Mouse (Mus musculus) urinary bladder, adult 2 months (tissue): ENCODE data around the gene Macrod2. TPM values are rescaled to one million over a fixed set of nuclear protein-coding genes. Genes with fewer than 3 reads are reported as not detected.
"Not testable (repeated sequence)": the region's sequence is repeated elsewhere in the genome, so short reads cannot be mapped to it uniquely, and the experiment has no call there.

Experiments
- DNase-seq: peaks from one replicate; pipeline ENCODE4 v3.0.0; 2022; ENCODE audit warnings: low spot score
- polyA plus RNA-seq: library from polyadenylated mRNA; depleted of rRNA; stranded (reverse); fragments of >200 nt; gene quantifications from 2 replicates; pipeline ENCODE4 v1.2.3, GENCODE M21; 2012

The Macrod2 gene
- polyA plus RNA-seq, 1 experiment = 3.5 TPM

DNA sequence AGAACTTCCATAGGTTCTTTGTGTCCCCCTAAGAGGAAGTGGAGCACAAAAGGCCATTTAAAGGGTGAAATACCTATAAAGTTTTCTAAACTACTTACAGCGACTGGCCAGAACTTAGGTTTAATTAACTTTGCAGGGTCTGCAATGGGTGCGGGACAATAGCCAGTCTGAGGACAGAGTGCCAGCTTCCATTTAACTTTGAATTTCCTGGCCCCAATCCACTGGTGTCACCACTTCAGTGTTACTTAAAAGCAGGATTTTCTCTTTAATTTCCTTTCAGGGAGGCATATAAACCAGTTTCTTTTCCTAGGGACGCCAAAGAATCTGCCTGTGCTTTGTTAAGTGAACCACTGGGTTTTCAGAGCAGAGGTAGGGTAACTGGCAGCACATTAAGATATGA, 303.5 kb downstream of the Macrod2 start:
- no peak for DNase-seq

DNA sequence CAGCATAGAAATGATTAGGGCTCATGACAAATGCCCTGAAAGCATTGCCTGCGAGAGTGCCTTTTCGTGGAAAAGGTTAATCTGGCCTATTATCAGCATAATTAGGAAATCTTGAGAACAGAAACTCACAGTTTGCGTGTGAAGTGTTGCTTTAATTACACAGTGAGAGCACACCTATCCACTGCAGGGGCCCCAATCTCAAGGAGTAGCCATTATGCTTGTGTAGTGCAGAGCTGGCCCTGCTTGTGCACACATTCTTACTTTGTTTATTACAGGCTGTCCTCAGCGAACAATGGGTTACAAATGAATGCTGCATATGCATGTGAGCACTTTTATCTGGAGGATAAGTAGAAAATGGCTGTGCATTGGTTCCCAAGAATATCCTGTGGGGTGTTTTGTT, 308.3 kb downstream of the Macrod2 start:
- no peak for DNase-seq

DNA sequence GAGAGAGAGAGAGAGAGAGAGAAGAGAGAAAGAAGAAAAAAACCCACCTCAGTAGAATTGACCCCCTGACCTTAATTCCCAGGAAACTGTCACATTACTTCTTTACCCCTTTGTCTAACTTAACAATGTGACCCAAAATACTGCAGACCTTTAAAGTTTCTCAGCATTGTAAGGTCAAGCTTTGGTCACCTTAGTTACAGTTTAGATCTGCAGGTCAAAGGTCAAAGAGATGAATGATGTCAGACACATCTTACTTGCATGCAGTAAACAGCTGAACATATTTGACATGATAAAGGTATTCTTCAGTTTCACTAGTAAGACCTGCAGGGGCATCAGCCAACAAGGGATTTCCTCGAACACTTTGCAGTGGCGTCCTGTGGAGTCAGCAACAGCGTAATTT, 309.0 kb downstream of the Macrod2 start:
- DNase-seq = no peak

DNA sequence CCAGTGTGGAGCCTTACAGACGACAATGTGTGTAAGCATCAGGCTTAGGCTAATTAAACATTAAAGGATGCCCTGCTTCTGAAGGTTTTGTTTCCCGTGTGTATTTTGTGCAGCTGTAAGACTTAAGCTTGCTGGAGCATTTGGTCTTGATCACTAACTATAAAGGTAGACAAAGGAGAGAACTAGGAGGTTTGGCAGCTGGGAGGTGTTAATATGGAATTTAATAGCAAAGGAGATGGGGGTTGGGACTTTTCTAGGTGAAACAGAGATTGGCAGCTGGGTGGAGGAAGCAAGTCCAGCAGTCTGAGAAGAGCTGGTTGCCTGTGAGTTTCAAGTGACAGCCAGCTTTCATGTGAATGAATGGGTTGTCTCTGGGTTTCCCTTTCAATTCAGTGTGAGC, 310.2 kb downstream of the Macrod2 start:
- DNase-seq = no peak

DNA sequence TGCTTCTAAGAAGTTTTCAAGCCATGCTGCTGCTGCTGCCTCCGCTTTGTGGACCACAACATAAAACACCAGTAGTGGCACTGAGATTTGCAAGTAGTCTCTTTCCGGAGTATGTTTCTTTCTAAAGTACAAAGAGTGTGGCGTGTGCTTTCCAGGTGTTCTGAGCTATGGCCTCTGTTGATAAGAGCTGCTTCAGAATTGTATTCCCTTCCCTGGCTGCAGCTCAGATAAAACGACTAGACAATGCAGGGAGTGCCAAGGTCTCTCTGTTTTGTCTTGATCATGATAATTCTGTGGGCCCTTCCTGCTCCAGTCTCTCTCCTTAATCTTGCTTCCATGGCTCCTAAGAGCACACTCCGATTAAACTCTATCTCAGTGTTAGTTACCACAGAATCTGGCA, 312.4 kb downstream of the Macrod2 start:
- no peak for DNase-seq

DNA sequence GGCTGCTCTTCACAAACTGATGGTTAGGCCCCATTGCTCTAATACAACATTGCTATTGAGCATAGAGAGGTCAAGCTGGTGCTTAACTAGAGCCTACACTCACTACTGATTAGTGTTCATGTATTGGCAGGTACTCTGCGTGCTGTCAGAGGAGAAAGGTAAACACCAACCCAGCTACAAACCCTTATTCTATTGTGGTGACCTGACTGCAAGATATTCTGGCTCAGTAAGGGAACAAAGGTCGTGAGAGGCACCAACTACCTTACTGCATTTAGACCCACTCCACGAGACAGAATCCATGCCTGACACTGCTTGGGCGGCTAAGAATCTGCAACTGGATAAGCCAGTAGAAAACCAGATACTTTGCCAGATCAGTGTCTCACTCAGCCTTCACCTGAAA, 320.7 kb downstream of the Macrod2 start:
- no peak for DNase-seq

DNA sequence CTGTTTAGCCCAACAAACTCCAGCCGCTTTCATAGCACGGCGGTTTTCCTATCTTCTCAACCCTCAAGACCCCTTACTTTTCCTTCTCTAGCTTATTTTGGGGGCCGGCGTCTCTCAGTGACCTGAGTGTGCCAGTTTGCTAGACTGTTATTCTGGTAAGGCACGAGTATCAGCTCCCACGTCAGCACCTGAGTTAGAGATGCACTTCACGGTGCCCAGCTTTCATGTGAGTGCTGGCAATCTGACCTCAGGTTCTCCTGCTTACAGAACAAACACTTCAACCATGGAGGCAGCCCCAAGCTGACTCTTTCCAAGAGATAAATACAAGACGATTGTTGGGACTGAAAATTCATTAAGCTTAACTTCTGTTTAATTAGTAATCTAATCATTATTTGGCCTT, 322.3 kb downstream of the Macrod2 start:
- no peak for DNase-seq

DNA sequence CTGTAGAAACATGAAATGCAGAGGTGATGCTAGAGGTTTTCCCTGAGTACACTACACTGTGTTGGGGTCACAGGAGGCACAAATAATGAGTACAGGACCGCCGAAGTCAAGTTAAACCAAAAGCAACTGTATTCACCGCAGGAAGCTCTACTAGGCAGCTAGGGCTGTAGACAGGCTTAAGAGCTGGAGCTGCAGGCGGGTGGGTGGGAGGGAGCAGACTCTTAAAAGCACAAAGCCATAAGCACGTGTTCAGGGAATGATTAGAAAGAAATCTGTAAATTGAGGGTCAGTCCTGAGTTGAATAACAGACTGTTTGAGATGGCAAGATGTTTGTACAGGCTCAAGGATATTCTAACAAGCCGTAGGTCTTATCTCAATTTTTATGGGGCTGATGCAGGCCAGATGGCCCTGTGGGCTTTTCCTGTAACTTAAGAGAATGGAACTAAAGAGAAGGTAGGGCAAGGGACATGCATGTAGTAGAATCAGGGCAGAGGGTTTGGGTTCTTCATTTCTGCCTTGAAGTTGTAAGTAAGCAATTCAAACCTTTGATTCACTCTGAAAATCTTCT, 337.6 kb downstream of the Macrod2 start:
- no peak for DNase-seq

DNA sequence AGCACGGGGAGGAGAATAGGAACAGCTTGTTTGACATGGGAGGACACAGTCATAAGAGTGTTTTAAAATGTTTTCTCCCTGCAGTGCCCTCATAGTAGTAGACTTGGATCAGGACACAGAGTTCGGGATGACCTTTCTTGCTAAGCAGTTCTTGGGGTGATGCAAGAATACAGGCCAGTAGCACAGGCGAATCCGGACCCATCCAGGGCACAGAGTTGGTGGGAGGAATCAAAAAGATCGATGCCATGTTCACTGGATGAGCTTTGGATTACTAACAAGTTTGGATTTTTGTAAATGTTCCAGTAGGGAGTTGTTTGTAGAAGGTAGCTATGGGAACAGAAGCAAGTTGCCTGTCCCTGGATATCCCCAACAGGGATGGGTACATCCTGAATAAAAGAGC, 345.4 kb downstream of the Macrod2 start:
- DNase-seq = no peak

DNA sequence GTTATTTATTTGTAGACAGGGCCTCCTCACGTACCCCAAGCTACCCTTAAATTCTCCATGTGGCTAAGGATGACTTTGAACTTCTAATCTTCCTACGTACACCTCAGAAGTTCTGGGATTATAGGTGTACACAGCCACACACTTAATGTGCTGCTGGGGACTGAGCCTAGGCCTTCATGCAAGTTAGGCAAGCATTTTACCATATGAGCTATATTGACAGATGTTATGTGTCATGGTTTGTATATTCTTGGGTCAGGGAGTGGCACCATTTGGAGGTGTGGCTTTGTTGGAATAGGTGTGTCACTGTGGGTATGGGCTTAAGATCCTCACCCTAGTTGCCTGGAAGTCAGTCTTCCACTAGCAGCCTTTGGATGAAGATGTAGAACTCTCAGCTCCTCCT, 347.8 kb downstream of the Macrod2 start:
- not testable (repeated sequence) for DNase-seq

DNA sequence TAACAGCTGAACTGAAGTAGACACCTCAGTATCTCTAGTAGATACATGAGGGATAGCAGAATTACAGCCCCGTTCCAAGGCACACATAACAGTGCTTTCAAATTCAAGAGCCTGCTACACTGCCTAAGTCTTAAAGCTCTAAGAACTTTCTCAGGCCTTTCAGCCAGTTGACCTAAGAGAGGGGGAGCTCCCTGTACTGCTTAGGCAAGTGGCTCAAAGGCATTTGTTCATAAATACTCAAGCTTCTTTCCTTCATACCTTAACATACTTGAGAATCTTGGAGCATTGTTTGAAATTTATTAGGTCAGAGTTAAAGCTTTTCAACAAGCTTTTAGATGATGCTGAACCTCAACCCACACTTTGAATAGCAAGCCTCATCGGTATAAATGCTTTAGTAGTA, 363.8 kb downstream of the Macrod2 start:
- DNase-seq = no peak

DNA sequence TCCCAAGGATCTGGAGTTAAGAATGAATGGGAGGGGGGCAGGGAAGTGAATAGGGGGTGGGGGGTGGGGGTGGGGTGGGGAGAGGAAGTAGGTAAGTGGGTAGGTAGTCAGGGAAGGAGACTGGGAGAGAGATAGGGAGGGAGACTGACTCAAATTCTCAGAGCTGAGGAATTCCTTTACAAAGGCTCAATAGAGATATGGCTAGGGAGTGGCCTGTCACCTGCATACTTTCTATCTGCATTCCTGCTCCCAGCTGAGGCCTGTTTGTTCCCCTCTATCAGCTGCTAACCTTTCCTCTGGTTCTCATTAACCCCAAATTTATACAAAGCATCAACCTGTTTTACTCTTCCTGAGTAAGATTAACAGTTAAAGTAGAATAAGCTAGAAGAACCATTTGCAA, 364.6 kb downstream of the Macrod2 start:
- DNase-seq = no peak

DNA sequence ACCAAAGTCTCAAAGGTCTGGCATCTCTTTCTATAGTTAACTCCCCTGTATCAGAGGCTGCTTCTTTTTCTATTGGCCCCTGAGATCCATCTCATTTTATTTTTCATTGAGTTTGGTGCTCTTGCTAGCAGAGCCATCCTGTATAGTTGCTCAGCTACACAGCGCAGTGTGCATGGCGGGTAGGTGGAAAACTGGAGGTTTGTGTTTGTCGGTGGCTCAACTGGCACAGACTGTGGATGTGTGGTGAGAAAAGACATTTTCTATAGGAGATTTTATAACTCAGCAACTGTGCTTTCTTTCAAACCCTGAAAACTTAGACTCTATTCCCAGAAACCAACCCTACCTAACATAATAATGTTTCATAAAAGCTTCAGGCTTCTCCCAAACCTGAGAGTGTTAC, 365.0 kb downstream of the Macrod2 start:
- no peak for DNase-seq

DNA sequence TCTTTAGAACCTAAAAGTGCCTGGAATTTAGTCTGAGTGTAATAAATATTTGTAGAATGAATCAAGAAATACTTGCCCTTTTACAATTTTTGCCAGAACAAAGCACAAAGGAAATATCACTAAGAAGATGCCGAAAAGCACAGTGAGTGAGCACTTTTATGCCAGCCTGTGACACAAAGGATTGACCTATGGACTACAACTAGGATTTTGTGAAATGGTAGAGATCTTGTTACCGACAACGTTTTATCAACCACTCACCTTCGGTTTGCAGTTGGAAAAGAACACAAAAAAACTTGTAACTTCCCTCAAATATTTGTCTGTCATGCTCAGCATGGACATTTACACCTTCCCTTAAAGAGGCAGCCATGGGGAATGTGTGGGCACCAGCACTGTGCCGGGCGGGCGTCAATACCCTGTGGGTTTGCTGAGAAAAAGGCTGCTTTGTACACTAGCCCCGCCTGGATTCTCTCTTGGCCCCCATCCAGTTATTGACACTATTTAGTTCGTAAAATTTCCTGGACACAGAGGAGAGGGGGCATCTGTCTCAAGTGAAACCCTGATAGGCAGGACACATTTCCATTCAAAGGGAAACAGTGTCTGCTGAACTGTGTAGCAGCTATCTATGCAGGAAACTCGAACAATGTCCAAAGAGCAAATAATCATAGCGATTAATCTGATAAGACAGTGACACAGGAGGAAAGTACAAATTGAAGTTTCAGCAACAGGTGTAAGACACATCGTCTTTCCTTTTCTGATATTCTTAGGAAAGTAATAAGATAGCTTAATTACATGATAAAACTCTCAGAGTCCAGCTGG, 368.2 kb downstream of the Macrod2 start:
- no peak for DNase-seq

DNA sequence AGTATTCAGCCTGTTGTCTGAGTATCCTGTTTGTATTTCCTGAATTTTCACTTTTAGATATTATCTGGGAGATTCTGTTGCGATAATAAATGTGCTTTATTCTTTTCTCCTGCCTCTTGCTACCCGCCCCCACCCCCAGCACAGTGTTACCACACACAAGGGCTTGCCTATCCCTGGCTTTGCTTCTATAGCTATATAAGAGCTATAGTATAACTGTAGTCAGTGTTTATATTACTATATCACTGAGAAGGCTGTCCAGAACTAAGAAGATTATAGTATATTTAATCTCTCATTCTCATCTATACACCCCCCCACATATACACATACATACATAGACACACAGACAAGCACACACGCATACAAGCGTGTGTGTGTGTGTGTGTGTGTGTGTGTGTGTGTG, 374.4 kb downstream of the Macrod2 start:
- DNase-seq = no peak

DNA sequence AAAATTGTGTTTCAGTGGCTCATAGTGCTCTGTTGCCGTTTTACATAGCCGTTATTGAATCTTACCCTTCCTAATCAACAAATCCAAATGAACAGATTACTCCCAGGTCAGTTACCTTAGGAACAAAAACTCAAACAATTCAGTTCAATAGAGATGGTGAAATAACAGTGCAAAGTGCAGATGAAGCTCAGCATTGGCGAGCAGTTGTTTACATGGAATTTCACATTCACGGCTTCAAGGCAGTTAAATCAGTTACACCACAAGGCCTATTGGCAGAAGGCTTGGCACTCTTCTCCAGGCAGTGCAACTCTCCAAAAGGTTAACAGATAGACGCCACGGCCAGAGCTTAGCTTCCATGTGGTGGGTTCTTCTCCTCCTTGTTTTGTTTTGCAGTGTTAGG, 377.7 kb downstream of the Macrod2 start:
- no peak for DNase-seq

DNA sequence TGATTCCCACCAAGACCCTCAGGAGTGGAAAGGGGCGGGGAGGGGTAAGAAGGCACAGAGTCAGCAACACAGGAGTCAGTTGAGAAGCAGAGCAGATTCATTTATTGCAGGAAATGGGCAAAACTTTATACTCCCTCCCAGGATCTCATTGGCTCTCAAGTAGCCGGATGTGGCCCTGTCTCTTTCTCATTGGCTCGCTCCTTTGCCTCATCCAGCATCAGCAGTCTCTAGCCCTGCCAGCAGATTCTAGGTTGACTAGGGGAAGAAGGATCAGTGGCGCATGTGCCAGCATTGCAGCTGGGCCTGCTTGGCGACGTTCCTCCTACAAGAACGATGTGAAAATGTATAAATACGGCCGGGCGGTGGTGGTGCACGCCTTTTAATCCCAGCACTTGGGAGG, 378.3 kb downstream of the Macrod2 start:
- no peak for DNase-seq

DNA sequence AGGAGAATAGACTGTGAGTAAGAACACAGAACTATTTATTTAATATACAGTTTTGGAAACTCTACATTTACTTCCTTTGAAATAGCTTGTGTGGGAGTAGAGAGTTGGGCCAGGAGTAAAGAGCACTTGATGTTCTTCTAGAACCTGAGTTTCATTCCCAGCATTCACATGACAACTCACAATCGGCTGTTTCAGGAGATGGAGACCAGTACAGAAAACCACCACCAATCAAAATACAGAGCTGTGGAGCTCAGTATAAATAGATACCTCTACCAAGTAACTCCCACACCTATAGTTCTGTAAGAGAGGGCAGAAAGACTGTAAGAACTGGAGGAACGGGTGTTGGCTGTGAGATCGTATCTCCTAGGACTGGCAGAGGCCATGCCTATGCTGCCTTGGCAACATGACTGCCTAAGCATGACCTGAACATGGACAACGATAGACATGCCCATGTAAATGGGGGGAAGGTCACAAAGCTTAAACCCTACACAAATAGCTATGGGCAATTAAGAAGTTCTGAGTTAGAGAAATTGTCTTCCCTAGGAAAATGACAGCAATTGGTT, 379.8 kb downstream of the Macrod2 start:
- DNase-seq = no peak

DNA sequence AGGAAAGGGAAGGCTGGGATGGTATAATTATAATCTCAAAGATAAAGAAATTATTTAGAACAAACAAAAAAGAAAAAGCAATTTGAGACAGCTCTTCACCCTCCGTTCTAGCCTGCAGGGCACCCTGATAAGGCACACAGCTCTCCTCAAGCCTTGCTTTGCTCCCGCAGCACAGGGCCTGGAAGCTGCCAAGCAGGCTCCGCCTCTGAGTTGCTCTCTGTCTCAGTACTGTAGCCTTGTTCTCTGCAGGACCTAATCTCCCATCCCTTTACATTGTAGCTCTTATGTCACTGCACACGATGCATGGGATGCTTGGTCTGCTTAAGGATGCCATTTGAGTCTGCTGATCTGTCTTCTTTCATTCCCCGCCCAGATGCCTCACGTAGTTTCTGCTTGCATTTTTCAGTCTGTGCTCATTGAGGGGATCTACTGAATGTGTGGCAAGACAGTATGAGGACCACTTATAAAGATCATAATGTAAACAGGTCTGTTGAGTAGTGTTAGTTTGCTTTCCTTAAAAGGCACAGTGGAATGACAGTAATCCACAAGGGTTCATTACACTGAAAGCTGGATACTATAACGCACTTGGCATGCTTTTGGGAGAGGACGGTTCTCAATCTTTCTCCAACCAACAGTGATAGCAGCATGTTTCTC, 380.5 kb downstream of the Macrod2 start:
- no peak for DNase-seq

DNA sequence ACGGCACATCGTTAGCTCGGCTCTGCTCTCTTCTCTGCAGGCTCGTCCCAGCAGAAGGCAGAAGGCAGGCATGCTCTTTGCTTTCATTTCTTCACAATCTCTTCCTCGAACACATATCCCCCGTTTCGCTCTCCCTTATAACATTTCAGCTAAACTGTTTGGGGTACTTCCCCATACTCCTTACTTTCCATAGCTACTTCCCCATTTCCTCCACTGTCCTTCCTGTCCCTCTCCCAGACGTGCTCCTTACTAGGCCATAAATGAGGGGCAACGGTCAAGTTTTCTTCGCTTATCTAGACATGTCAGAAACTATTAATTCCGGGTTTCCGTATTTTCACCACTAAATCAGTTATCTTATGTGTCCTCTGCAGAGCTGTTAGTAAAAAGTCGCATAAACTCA, 383.1 kb downstream of the Macrod2 start:
- no peak for DNase-seq

DNA sequence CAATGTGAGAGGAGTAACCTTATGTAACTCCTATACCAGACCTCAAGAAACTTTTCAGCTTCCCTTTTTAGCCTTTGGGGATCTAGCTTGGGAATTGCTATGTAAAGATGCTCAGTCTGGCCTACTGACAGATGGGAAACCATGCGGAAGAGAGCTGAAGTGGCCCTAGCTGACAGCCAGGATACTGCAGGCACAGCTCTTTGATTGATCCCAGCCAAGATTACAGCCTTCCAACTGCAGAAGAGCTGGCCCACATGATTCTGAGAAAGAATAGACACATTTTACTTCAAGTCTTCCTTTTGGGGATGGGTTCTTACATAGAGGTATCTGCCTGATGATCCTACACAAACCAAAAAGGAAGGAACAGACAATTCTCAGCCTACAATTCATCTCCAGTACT, 387.9 kb downstream of the Macrod2 start:
- no peak for DNase-seq

DNA sequence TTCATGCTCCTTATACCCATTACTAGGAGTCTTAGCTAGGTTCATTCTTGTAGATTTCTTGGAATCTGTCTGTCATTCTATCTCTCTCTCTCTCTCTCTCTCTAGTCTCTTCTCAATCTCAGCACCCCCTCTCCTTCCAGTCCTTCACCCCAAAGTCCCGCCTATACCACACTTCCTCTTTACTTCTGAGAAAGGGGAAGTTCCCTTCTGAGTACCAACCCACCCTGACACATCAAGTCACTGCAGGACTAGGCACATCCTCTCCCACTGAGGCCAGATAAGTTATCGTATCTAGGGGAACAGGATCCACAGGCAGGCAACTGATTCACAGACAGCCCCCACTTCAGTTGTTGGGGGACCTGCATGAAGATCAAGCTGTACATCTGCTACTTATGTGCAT, 389.5 kb downstream of the Macrod2 start:
- DNase-seq = no peak

DNA sequence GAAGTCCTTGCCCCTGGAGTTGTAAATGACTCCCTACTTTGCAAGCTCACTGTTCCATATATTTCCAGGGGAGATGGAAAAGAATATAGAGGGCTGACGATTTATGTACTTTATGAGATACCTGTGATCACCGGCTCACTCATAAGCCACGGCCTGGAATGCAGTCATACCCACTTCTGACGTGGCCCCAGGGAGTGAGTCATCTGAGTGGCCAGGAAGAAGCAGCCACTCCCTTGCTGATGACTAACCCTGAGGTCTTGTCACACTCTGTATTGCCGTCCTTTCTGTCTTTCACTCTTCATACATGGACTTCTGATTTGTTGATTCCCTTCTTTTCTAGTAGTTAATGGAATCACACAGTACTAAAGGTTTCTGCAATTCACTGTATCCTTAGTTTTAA, 395.3 kb downstream of the Macrod2 start:
- no peak for DNase-seq
